Mouse (Mus musculus) kidney, adult 2 months (tissue): ENCODE data around the gene Nolc1. TPM values are rescaled to one million over a fixed set of nuclear protein-coding genes. Genes with fewer than 3 reads are reported as not detected.

Source experiments
- DNase-seq: peaks from one replicate; pipeline ENCODE4 v3.0.0; 2021
- H3K27ac ChIP-seq: fragments of 200-500 bp; 2 replicates; pipeline ENCODE4 v1.5.1; 2012; ENCODE audit warnings: low read depth, low read length, control low read depth, inconsistent platforms; ENCODE audit not compliant: insufficient read depth
- H3K27me3 ChIP-seq: fragments of 200-500 bp; replicated peaks from 2 replicates; pipeline ENCODE4 v1.6.1; 2012; ENCODE audit warnings: mild to moderate bottlenecking, moderate library complexity, low read length, inconsistent platforms; ENCODE audit not compliant: control insufficient read depth, insufficient read depth
- H3K36me3 ChIP-seq: fragments of 200-500 bp; 2 replicates; pipeline ENCODE4 v1.6.1; 2012; ENCODE audit warnings: mild to moderate bottlenecking, moderate library complexity, low read length, inconsistent platforms; ENCODE audit not compliant: control insufficient read depth, insufficient read depth
- H3K4me1 ChIP-seq: fragments of 200-500 bp; 2 replicates; pipeline ENCODE4 v1.6.1; 2011; ENCODE audit warnings: low read length; ENCODE audit not compliant: control insufficient read depth, insufficient read depth
- H3K4me3 ChIP-seq: fragments of 200-500 bp; 2 replicates; pipeline ENCODE4 v1.5.1; 2011; ENCODE audit warnings: mild to moderate bottlenecking, low read depth, low read length, control low read depth; ENCODE audit not compliant: insufficient read depth
- CTCF ChIP-seq: fragments of 200-500 bp; conservative IDR thresholded peaks from 2 replicates; pipeline ENCODE4 v1.5.1; 2011; ENCODE audit warnings: low read depth, mild to moderate bottlenecking, control low read depth, low read length, moderate library complexity, mixed read lengths; ENCODE audit not compliant: insufficient read depth, insufficient read length
- POLR2A ChIP-seq: fragments of 200-500 bp; IDR thresholded peaks from one replicate; pipeline ENCODE4 v1.6.1; 2011; ENCODE audit warnings: low read depth, low read length, control low read depth
- WGBS: fragments of 180-500 bp; shearing (Covaris S2); methylation state at CpG from one replicate; pipeline ENCODE4 v1.1.7; 2018; 5-methylcytosine and 5-hydroxymethylcytosine counted together
- polyA plus RNA-seq: library from polyadenylated mRNA; depleted of rRNA; stranded (reverse); fragments of >200 nt; gene quantifications from 2 replicates; pipeline ENCODE4 v1.2.3, GENCODE M21; 2012

The Nolc1 gene
- polyA plus RNA-seq, 1 experiment = 10.0 TPM

DNA sequence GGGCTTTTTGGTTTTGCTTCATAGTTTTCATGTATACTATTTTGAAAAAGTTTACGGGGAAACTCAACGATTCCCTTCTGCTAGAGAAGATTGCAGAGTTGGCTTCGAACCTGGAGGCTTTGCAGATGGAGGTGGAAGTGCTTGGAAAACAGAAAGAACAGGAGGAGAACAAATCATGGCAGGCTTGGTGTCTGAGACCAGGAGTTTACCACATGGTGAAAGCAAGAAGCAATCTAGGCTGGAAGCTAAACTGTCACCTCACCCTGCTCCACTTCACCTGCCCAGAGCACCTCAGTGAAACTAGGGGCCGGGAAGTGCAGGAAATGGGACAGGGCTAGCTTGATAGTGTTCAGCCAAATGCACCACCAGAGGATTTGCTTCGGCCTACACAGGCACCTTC is 20.7 kb downstream of the Nolc1 start:
- DNase-seq = no peak
- H3K27me3 ChIP-seq = no peaks in the 10 kb centered on the region
- 94% methylated on average over 5 of the region's 5 CpGs for WGBS
- no peak for TF ChIP-seq POLR2A
- TF ChIP-seq CTCF = no peak
- H3K4me1 ChIP-seq = no peaks in the 10 kb centered on the region
- no peak overlapping the region for H3K27ac ChIP-seq
- H3K4me3 ChIP-seq = no peak overlapping the region
- no peaks in the 10 kb centered on the region for H3K36me3 ChIP-seq

DNA sequence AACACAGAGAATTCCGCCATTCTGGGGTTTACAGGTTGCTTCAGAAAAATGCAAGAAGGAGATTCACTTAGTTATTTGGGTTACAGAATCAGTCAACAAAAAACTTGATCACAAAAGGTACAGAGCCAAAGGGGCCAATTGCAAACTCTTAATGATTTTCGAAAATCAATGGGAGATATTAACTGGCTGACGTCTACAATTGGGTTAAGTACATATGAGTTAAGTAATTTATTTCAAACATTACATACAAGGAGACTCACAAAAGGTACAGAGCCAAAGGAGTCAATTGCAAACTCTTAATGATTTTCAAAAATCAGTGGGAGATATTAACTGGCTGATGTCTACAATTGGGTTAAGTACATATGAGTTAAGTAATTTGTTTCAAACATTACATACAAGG is 23.9 kb downstream of the Nolc1 start:
- TF ChIP-seq CTCF = no peak
- no peak for TF ChIP-seq POLR2A

DNA sequence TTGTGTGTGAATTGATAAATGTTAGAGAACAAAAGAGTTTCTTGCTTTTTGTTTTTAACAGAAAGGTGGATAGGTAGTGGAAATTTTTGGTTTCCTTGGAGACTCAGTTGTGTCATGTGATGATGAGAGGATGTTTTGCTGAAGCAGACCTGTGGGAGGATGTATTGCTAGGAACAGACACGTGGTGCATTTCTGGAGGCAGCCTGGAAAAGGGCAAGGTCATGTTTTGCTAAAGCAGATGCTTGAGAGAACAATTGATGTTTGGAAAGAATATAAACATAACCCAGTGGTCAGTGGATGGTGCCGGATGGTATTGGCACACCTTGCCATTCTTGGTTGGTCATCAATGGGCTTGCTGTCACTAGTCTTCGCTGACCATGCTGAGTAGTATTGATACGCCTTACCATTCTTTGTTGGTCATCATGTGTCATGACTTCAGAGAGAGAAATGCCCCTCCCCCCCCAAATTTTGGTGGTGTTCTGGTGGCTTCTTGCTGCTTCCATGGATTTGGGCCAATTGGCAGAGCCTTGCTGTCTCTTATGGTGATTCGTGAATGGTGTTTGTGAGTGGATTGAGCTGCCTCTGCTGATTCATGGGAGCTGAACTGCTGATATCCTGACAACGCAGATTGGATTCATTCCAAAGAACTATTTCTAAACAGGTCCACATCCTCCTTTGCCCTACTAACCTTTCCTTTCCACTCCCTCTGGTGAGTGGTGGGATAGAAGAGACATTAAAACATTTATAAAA is 27.9 kb downstream of the Nolc1 start:
- WGBS = 62% methylated on average over 6 of the region's 6 CpGs
- H3K4me1 ChIP-seq = no peaks in the 10 kb centered on the region
- TF ChIP-seq CTCF = no peak
- TF ChIP-seq POLR2A = no peak
- DNase-seq = no peak
- H3K4me3 ChIP-seq = no peak overlapping the region
- no peaks in the 10 kb centered on the region for H3K36me3 ChIP-seq
- no peak overlapping the region for H3K27ac ChIP-seq
- H3K27me3 ChIP-seq = no peaks in the 10 kb centered on the region

More for the DNA sequence above, 23.9 kb downstream of the Nolc1 start:
- H3K36me3 ChIP-seq = no peaks in the 10 kb centered on the region
- H3K4me3 ChIP-seq = no peak overlapping the region
- H3K27me3 ChIP-seq = no peaks in the 10 kb centered on the region
- no peak overlapping the region for H3K27ac ChIP-seq
- DNase-seq = no peak
- 94% methylated on average over 3 of the region's 3 CpGs for WGBS
- no peaks in the 10 kb centered on the region for H3K4me1 ChIP-seq

DNA sequence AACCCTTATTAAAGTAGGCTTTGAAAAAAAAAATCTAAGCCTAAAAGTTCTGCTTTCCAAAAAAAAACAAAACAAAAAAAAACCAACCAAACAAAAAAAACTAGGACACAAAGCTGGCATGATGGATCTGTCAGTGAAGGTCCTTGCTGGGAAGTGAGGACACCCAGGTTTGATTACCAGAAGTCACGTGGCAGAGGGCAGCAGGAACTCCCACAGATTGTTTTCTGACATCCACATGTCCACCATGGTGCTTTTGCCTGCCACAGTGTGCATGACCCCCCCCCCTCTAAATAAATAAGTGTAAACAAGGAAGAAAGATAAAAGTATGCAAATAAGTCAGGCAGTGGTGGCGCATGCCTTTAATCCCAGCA is 28.5 kb downstream of the Nolc1 start:
- Histone ChIP-seq H3K4me3 (no peak overlapping the region), H3K27me3 (no peaks in the 10 kb centered on the region), H3K36me3 (no peaks in the 10 kb centered on the region), H3K4me1 (no peaks in the 10 kb centered on the region), H3K27ac (no peak overlapping the region)
- 76% methylated on average over 2 of the region's 2 CpGs for WGBS
- TF ChIP-seq POLR2A (no peak), CTCF (no peak)
- DNase-seq = no peak

DNA sequence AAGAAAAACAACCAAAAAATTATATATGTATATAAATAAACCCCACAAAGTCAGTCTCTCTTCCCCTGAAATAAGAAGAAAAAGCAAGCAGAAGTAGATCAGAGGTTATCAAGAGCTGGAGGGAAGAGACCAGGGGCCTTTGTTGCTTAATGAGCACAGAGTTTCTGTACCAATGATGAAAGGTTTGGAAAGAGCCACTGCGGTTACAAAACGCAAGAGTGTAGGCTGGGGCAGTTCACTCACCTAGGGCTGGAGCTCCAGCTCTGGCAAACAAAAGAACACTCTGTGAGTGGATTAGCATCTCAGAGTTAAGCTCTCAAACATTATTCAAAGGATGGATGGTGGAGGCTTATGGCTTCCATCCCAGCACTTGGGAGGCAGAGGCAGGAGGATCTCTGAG is 34.6 kb downstream of the Nolc1 start:
- 86% methylated on average over 2 of the region's 2 CpGs for WGBS
- H3K36me3 ChIP-seq = no peaks in the 10 kb centered on the region
- no peak overlapping the region for H3K4me3 ChIP-seq
- DNase-seq = no peak
- H3K27ac ChIP-seq = no peak overlapping the region
- TF ChIP-seq CTCF (no peak), POLR2A (no peak)
- H3K27me3 ChIP-seq = no peaks in the 10 kb centered on the region
- no peaks in the 10 kb centered on the region for H3K4me1 ChIP-seq

DNA sequence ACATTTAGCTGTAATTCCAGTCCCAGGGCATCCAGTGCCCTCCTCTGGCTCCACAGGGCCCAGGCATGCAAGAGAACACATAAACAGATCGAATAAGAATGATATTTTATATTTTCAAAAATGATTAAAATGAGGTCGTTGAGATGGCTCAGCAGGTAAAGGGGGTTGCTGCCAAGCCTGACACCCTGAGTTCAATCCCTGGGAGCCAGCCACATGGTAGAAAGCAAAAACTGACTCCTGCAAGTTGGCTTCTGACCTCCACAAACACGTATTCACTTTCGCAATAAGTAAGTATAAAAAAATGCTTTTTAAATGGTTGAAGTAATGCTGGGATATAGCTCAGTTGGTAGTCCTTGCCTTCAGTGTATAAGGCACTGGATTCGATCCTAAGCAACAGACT is 35.1 kb downstream of the Nolc1 start:
- TF ChIP-seq CTCF = no peak
- TF ChIP-seq POLR2A = no peak
- no peak for DNase-seq
- H3K36me3 ChIP-seq = no peaks in the 10 kb centered on the region
- WGBS = 87% methylated on average over 5 of the region's 5 CpGs
- no peak overlapping the region for H3K27ac ChIP-seq
- no peaks in the 10 kb centered on the region for H3K27me3 ChIP-seq
- no peaks in the 10 kb centered on the region for H3K4me1 ChIP-seq
- H3K4me3 ChIP-seq = no peak overlapping the region

DNA sequence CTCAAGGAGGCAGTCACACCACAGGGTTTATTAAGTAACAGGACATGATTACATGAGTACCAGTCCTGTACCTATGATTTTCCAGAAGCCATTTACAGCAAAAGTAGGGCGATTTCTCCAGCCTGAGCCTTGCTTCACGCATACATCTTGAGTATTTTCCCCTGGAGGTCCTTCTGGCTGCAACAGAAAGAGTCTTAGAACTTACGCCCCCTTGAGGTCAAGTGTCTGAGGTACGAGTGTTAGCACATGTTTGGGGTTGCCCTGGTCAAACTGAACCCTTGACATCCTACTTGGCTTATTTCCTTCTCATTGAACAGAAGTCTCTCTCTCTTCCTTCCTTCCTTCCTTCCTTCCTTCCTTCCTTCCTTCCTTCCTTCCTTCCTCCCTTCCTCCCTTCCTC is 39.0 kb downstream of the Nolc1 start:
- H3K36me3 ChIP-seq = no peaks in the 10 kb centered on the region
- no peaks in the 10 kb centered on the region for H3K4me1 ChIP-seq
- no peak overlapping the region for H3K4me3 ChIP-seq
- no peak for DNase-seq
- 55% methylated on average over 4 of the region's 4 CpGs for WGBS
- H3K27ac ChIP-seq = no peak overlapping the region
- TF ChIP-seq CTCF (no peak), POLR2A (no peak)
- H3K27me3 ChIP-seq = no peaks in the 10 kb centered on the region

DNA sequence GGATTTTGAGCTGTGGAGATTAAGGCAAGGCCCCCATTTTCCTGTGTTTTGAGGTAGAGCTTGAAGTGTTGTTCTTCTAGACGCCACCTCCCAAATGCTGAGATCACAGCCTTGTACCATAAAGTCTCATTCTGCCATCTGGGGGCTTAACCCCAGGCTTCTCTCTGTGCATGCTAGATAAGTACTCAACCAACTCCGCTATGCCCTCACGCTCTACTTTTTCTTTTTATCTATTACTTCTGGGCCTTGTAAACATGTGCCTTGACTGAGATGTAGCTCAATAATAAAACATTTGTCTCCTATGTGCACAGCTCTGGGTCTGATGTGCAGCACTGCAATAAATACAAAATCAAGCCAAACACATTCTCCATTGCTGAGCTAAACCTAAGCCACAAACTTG is 43.8 kb downstream of the Nolc1 start:
- Histone ChIP-seq H3K27ac (no peak overlapping the region), H3K4me3 (no peak overlapping the region), H3K4me1 (no peaks in the 10 kb centered on the region), H3K36me3 (no peaks in the 10 kb centered on the region), H3K27me3 (no peaks in the 10 kb centered on the region)
- 97% methylated on average over 3 of the region's 3 CpGs for WGBS
- DNase-seq = no peak
- TF ChIP-seq POLR2A (no peak), CTCF (no peak)
